Mouse (Mus musculus): Measurements from ENCODE around the gene Krtap19-2. TPM values are rescaled to one million over a fixed set of nuclear protein-coding genes. Genes with fewer than 3 reads are reported as not detected.

Gene Krtap19-2
- polyA plus RNA-seq (2015; fragmentation: Nextera tagmentation; extraction: Ambion mirVana) = not detected in 2 replicates

GRCm38 (mm10) chr16:88874169-88874568 lies at the start of gene Krtap19-2:
Gene Krtap19-2, minus strand, starts transcription at chr16:88874269.

DNA sequence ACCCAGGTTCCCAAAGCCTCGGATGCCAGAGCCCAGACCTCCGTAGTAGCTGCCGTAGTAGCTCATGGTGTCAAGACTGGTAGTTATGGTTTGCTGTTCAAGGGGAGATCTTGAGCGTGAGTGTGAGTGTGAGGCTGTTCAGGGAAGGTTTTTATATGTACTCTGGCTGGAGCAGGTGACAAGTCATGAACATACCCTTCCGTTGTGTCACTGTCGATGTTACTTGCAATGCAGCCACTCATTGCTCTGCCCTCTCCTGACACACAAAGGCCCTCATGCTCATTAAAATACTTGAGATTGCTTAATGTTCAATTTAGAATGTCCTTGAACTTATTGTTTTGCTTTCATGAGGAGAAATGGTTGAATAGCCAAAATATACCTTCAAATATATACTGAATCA lies 22.3 kb upstream of the Krtap19-2 start, which contains the start of gene Krtap19-5:
Krtap19-5 (minus strand) TSS at position 101 of the 400 bp plus-strand sequence.

GRCm38 (mm10) chr16:88884989-88885388 lies 10.9 kb upstream of the Krtap19-2 start, which contains the start of gene Krtap19-4:
Gene Krtap19-4, minus strand, starts transcription at chr16:88885089.

GRCm38 (mm10) chr16:88877938-88878337 lies 3.9 kb upstream of the Krtap19-2 start, which contains the start of gene Krtap19-3:
Gene Krtap19-3, minus strand, starts transcription at chr16:88878038.

DNA sequence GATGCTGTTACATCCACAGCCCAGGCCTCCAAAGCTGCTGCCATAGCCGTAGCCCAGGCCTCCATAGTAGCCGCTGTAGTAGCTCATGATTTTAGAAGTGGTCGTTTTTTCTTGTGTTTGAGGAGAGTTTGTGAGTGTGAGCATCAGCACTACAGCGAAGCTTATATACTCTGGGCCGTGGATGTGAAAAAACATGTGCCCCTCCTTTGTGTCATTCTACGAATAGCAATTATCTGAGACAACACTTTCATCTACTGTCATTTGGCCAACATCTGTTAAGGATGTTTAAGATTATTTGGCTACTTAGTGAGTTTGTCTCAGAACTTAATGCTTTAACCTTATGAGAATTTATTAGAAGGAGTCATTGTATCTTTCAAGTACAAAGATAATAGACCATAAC lies 4.8 kb downstream of the Krtap19-2 start, which contains the start of gene Krtap19-1:
Krtap19-1 (minus strand) TSS at position 101 of the 400 bp plus-strand sequence.

GRCm38 (mm10) chr16:88826095-88826652 lies 47.9 kb downstream of the Krtap19-2 start, which contains the start of gene Krtap14:
Gene Krtap14, minus strand, starts transcription at chr16:88826145.

Other genes with a start within 250 kb of the Krtap19-2 start
- not detected in 2 replicates for gene 2310079G19Rik, start 246.6 kb downstream of the Krtap19-2 start, polyA plus RNA-seq (2015; fragmentation: Nextera tagmentation; extraction: Ambion mirVana)
- not detected in 2 replicates for gene Krtap26-1, start 226.5 kb downstream of the Krtap19-2 start, polyA plus RNA-seq (2015; fragmentation: Nextera tagmentation; extraction: Ambion mirVana)
- not detected in 2 replicates for gene Krtap27-1, start 202.6 kb downstream of the Krtap19-2 start, polyA plus RNA-seq (2015; fragmentation: Nextera tagmentation; extraction: Ambion mirVana)
- 0.17 TPM in 1 of 2 replicates, not detected in the other for gene 2310061N02Rik, start 166.3 kb downstream of the Krtap19-2 start, polyA plus RNA-seq (2015; fragmentation: Nextera tagmentation; extraction: Ambion mirVana)
- gene Krtap13-1, start 145.4 kb downstream of the Krtap19-2 start, polyA plus RNA-seq (2015; fragmentation: Nextera tagmentation; extraction: Ambion mirVana) = not detected in 2 replicates
- not detected in 2 replicates for gene Krtap13, start 122.6 kb downstream of the Krtap19-2 start, polyA plus RNA-seq (2015; fragmentation: Nextera tagmentation; extraction: Ambion mirVana)
- gene 2310034C09Rik, start 115.4 kb downstream of the Krtap19-2 start, polyA plus RNA-seq (2015; fragmentation: Nextera tagmentation; extraction: Ambion mirVana) = not detected in 2 replicates
- not detected in 2 replicates for gene 2310057N15Rik, start 100.1 kb downstream of the Krtap19-2 start, polyA plus RNA-seq (2015; fragmentation: Nextera tagmentation; extraction: Ambion mirVana)
- not detected in 2 replicates for gene Gm5965, start 96.4 kb downstream of the Krtap19-2 start, polyA plus RNA-seq (2015; fragmentation: Nextera tagmentation; extraction: Ambion mirVana)
- not detected in 2 replicates for gene Gm20741, start 62.0 kb downstream of the Krtap19-2 start, polyA plus RNA-seq (2015; fragmentation: Nextera tagmentation; extraction: Ambion mirVana)
- not detected in 2 replicates for gene Krtap15, start 54.1 kb downstream of the Krtap19-2 start, polyA plus RNA-seq (2015; fragmentation: Nextera tagmentation; extraction: Ambion mirVana)
- gene Krtap14, start 48.1 kb downstream of the Krtap19-2 start, polyA plus RNA-seq (2015; fragmentation: Nextera tagmentation; extraction: Ambion mirVana) = not detected in 2 replicates
- gene Krtap19-1, start 4.9 kb downstream of the Krtap19-2 start, polyA plus RNA-seq (2015; fragmentation: Nextera tagmentation; extraction: Ambion mirVana) = not detected in 2 replicates
- not detected in 2 replicates for gene Krtap19-3, start 3.8 kb upstream of the Krtap19-2 start, polyA plus RNA-seq (2015; fragmentation: Nextera tagmentation; extraction: Ambion mirVana)
- not detected in 2 replicates for gene Krtap19-4, start 10.8 kb upstream of the Krtap19-2 start, polyA plus RNA-seq (2015; fragmentation: Nextera tagmentation; extraction: Ambion mirVana)
- not detected in 2 replicates for gene Krtap19-5, start 22.2 kb upstream of the Krtap19-2 start, polyA plus RNA-seq (2015; fragmentation: Nextera tagmentation; extraction: Ambion mirVana)
- gene Krtap19-9b, start 58.0 kb upstream of the Krtap19-2 start, polyA plus RNA-seq (2015; fragmentation: Nextera tagmentation; extraction: Ambion mirVana) = not detected in 2 replicates
- not detected in 2 replicates for gene Krtap16-3, start 88.6 kb upstream of the Krtap19-2 start, polyA plus RNA-seq (2015; fragmentation: Nextera tagmentation; extraction: Ambion mirVana)
- not detected in 2 replicates for gene Krtap22-2, start 136.5 kb upstream of the Krtap19-2 start, polyA plus RNA-seq (2015; fragmentation: Nextera tagmentation; extraction: Ambion mirVana)
- gene Gm10229, start 141.0 kb upstream of the Krtap19-2 start, polyA plus RNA-seq (2015; fragmentation: Nextera tagmentation; extraction: Ambion mirVana) = not detected in 2 replicates
- not detected in 2 replicates for gene Krtap6-1, start 157.4 kb upstream of the Krtap19-2 start, polyA plus RNA-seq (2015; fragmentation: Nextera tagmentation; extraction: Ambion mirVana)
- gene Gm10228, start 167.2 kb upstream of the Krtap19-2 start, polyA plus RNA-seq (2015; fragmentation: Nextera tagmentation; extraction: Ambion mirVana) = not detected in 2 replicates
- not detected in 2 replicates for gene Krtap6-5, start 173.6 kb upstream of the Krtap19-2 start, polyA plus RNA-seq (2015; fragmentation: Nextera tagmentation; extraction: Ambion mirVana)
- gene 1110025L11Rik, start 189.7 kb upstream of the Krtap19-2 start, polyA plus RNA-seq (2015; fragmentation: Nextera tagmentation; extraction: Ambion mirVana) = not detected in 2 replicates
- not detected in 2 replicates for gene Krtap6-3, start 209.7 kb upstream of the Krtap19-2 start, polyA plus RNA-seq (2015; fragmentation: Nextera tagmentation; extraction: Ambion mirVana)

Measured in spleen, postnatal 0 days (tissue).